Comparison of ENCODE assay signal across 14 mouse cellular contexts in genomic region chr16:10977877-10978276, GRCm38 (mm10).
"Had no signal": no experiment of that assay in that cellular context is flagged by ENCODE, and none has a peak within 500 bp of the region (broad histone marks: within the 10 kb centered on the region; RNA-seq: fewer than 3 reads in every experiment).

No protein-coding gene starts in this region.

- H3K27me3 ChIP-seq: limb, embryonic 15.5 days; lung, embryonic 15.5 days; neural tube, embryonic 12.5 days had no signal

- H3K27ac ChIP-seq: hindbrain, embryonic 14.5 days; limb, embryonic 15.5 days; liver, embryonic 14.5 days; lung, embryonic 15.5 days; neural tube, embryonic 12.5 days had no signal

- H3K36me3 ChIP-seq: limb, embryonic 15.5 days; neural tube, embryonic 12.5 days had no signal

- DNase-seq: lung, postnatal 14 days; midbrain, embryonic 14.5 days; retina, postnatal 1 day; right cerebral cortex, postnatal 4 days; spleen, adult 18-20 months; thymus, adult 18-20 months; thymus, postnatal 25 days had no signal

- H3K4me2 ChIP-seq: hindbrain, embryonic 14.5 days; limb, embryonic 15.5 days; lung, embryonic 15.5 days; neural tube, embryonic 12.5 days had no signal

- H3K4me3 ChIP-seq: limb, embryonic 15.5 days; lung, embryonic 15.5 days; midbrain, embryonic 10.5 days; neural tube, embryonic 12.5 days had no signal

- H3K9ac ChIP-seq: hindbrain, embryonic 14.5 days; limb, embryonic 15.5 days; liver, embryonic 14.5 days; lung, embryonic 15.5 days; neural tube, embryonic 12.5 days had no signal

- H3K9me3 ChIP-seq: limb, embryonic 15.5 days; lung, embryonic 15.5 days; midbrain, embryonic 10.5 days; neural tube, embryonic 12.5 days had no signal

- ATAC-seq: intestine, embryonic 16.5 days had no signal
